Mouse (Mus musculus) MEL (cell line): ENCODE results near the gene Trim21. TPM values are rescaled to one million over a fixed set of nuclear protein-coding genes. Genes with fewer than 3 reads are reported as not detected.
A peak's percentile ranks its signal among the peaks of the same experiment; 100 is the strongest.

Experiments used
- DNase-seq: peaks from one replicate; pipeline ENCODE4 v3.0.0; 2011; ENCODE audit warnings: low read depth, low spot score
- H3K27ac ChIP-seq: 2 replicates; pipeline ENCODE4 v1.5.1; 2012; ENCODE audit warnings: low read depth, mild to moderate bottlenecking, control low read depth, low read length, moderate library complexity; ENCODE audit not compliant: control insufficient read depth
- H3K27me3 ChIP-seq, 2 experiments: fragments of 150-350 bp in 1 of 2; sonication (generic) in 1 of 2; 2 replicates each; pipeline ENCODE4 v1.6.1; 2012; ENCODE audit warnings: low read length in 2 of 2, mild to moderate bottlenecking in 2 of 2, improper control_type of control experiment in 1 of 2, moderate library complexity in 1 of 2; ENCODE audit not compliant: insufficient read depth in 2 of 2, control insufficient read depth in 1 of 2
- H3K36me3 ChIP-seq, 2 experiments: 2 replicates each; pipeline ENCODE4 v1.6.1; 2012 to 2014; ENCODE audit warnings: low read length in 2 of 2, improper control_type of control experiment in 1 of 2, inconsistent platforms in 1 of 2, mild to moderate bottlenecking in 1 of 2; ENCODE audit not compliant: insufficient read depth in 2 of 2, control insufficient read depth in 1 of 2
- H3K4me1 ChIP-seq, 2 experiments: fragments of 150-350 bp in 1 of 2; sonication (generic) in 1 of 2; 2 replicates each; pipeline ENCODE4 v1.6.1; 2012; ENCODE audit warnings: low read length in 2 of 2, improper control_type of control experiment in 1 of 2, mild to moderate bottlenecking in 1 of 2; ENCODE audit not compliant: insufficient read depth in 2 of 2, control insufficient read depth in 1 of 2
- H3K4me3 ChIP-seq, 2 experiments: fragments of 150-350 bp in 1 of 2; sonication (generic) in 1 of 2; 2 replicates each; pipeline ENCODE4 v1.5.1; 2012; ENCODE audit warnings: low read depth in 2 of 2, low read length in 2 of 2, mild to moderate bottlenecking in 2 of 2, moderate library complexity in 2 of 2, control low read depth in 1 of 2, improper control_type of control experiment in 1 of 2; ENCODE audit not compliant: control insufficient read depth in 1 of 2, insufficient read depth in 1 of 2
- H3K79me2 ChIP-seq: 2 replicates; pipeline ENCODE4 v1.6.1; 2012; ENCODE audit warnings: mild to moderate bottlenecking, low read length, moderate library complexity; ENCODE audit not compliant: control insufficient read depth, poor library complexity, insufficient read depth
- H3K9ac ChIP-seq: 2 replicates; pipeline ENCODE4 v1.6.1; 2012; ENCODE audit warnings: low read depth, mild to moderate bottlenecking, control low read depth, low read length, moderate library complexity; ENCODE audit not compliant: control insufficient read depth, poor library complexity, severe bottlenecking
- H3K9me3 ChIP-seq: fragments of 150-350 bp; sonication (generic); replicated peaks from 2 replicates; pipeline ENCODE4 v1.6.1; 2012; ENCODE audit warnings: mild to moderate bottlenecking, low read length, improper control_type of control experiment, moderate library complexity; ENCODE audit not compliant: insufficient read depth
- CHD1 ChIP-seq: IDR thresholded peaks from 2 replicates; pipeline ENCODE4 v1.6.1; 2012; ENCODE audit warnings: low read depth, mild to moderate bottlenecking, inconsistent platforms, low read length, improper control_type of control experiment
- CTCF ChIP-seq, 3 experiments: IDR thresholded peaks in 2 of 3; conservative IDR thresholded peaks in 1 of 3; 2 replicates each; pipeline ENCODE4 v1.5.1; 2011 to 2012; ENCODE audit warnings: low read length in 3 of 3, low read depth in 2 of 3, mild to moderate bottlenecking in 2 of 3, improper control_type of control experiment in 1 of 3, inconsistent platforms in 1 of 3, mixed read lengths in 1 of 3, moderate library complexity in 1 of 3; ENCODE audit not compliant: control insufficient read depth in 1 of 3, insufficient read depth in 1 of 3, poor library complexity in 1 of 3, severe bottlenecking in 1 of 3
- ELF1 ChIP-seq: IDR thresholded peaks from 2 replicates; pipeline ENCODE4 v1.6.1; 2014; ENCODE audit warnings: low read depth, mild to moderate bottlenecking, inconsistent platforms, low read length, improper control_type of control experiment, moderate library complexity
- EP300 ChIP-seq, 2 experiments: IDR thresholded peaks; 2 replicates each; pipeline ENCODE4 v1.6.1; 2011; ENCODE audit warnings: improper control_type of control experiment in 2 of 2, low read length in 2 of 2, low read depth in 1 of 2, mild to moderate bottlenecking in 1 of 2
- ETS1 ChIP-seq: IDR thresholded peaks from 2 replicates; pipeline ENCODE4 v1.6.1; 2012; ENCODE audit warnings: low read depth, mild to moderate bottlenecking, inconsistent platforms, low read length, improper control_type of control experiment, moderate library complexity
- GABPA ChIP-seq: IDR thresholded peaks from 2 replicates; pipeline ENCODE4 v1.6.1; 2012; ENCODE audit warnings: low read depth, mild to moderate bottlenecking, inconsistent platforms, low read length, improper control_type of control experiment, moderate library complexity
- MAFK ChIP-seq: IDR thresholded peaks from 2 replicates; pipeline ENCODE4 v1.6.1; 2011; ENCODE audit warnings: low read depth, mild to moderate bottlenecking, low read length, improper control_type of control experiment, borderline replicate concordance
- MAX ChIP-seq: IDR thresholded peaks from 2 replicates; pipeline ENCODE4 v1.6.1; 2011; ENCODE audit warnings: low read length, improper control_type of control experiment
- MAZ ChIP-seq: IDR thresholded peaks from 2 replicates; pipeline ENCODE4 v1.6.1; 2012; ENCODE audit warnings: low read depth, mild to moderate bottlenecking, inconsistent platforms, low read length, improper control_type of control experiment
- MYC ChIP-seq: IDR thresholded peaks from 2 replicates; pipeline ENCODE4 v1.6.1; 2011; ENCODE audit warnings: low read depth, mild to moderate bottlenecking, low read length, improper control_type of control experiment, moderate library complexity
- NELFE ChIP-seq: IDR thresholded peaks from 2 replicates; pipeline ENCODE4 v1.6.1; 2011; ENCODE audit warnings: low read depth, low read length, improper control_type of control experiment
- NRF1 ChIP-seq: IDR thresholded peaks from 2 replicates; pipeline ENCODE4 v1.6.1; 2014; ENCODE audit warnings: low read depth, mild to moderate bottlenecking, inconsistent platforms, low read length, improper control_type of control experiment, moderate library complexity; ENCODE audit not compliant: poor library complexity, insufficient read depth, severe bottlenecking
- POLR2A ChIP-seq, 2 experiments: IDR thresholded peaks; 2 replicates each; pipeline ENCODE4 v1.6.1; 2011 to 2012; ENCODE audit warnings: low read length in 2 of 2, mild to moderate bottlenecking in 2 of 2, control low read depth in 1 of 2, improper control_type of control experiment in 1 of 2, low read depth in 1 of 2, moderate library complexity in 1 of 2; ENCODE audit not compliant: control insufficient read depth in 1 of 2, insufficient read depth in 1 of 2, poor library complexity in 1 of 2
- POLR2AphosphoS2 ChIP-seq: IDR thresholded peaks from 2 replicates; pipeline ENCODE4 v1.6.1; 2011; ENCODE audit warnings: low read length, improper control_type of control experiment
- POLR2AphosphoS5 ChIP-seq: IDR thresholded peaks from 2 replicates; pipeline ENCODE4 v1.6.1; 2012; ENCODE audit warnings: low read depth, borderline replicate concordance, mild to moderate bottlenecking, inconsistent platforms, low read length, moderate library complexity, mixed read lengths
- RAD21 ChIP-seq: IDR thresholded peaks from 2 replicates; pipeline ENCODE4 v1.6.1; 2011; ENCODE audit warnings: mild to moderate bottlenecking, low read depth, low read length, improper control_type of control experiment
- SMC3 ChIP-seq: IDR thresholded peaks from 2 replicates; pipeline ENCODE4 v1.6.1; 2011; ENCODE audit warnings: low read depth, low read length, improper control_type of control experiment
- TAL1 ChIP-seq: IDR thresholded peaks from 2 replicates; pipeline ENCODE4 v1.6.1; 2012; ENCODE audit warnings: mild to moderate bottlenecking, inconsistent platforms, low read length, moderate library complexity, mixed read lengths
- ZKSCAN1 ChIP-seq: IDR thresholded peaks from 2 replicates; pipeline ENCODE4 v1.6.1; 2012; ENCODE audit warnings: low read depth, mild to moderate bottlenecking, inconsistent platforms, low read length, improper control_type of control experiment, moderate library complexity
- ZMIZ1 ChIP-seq: IDR thresholded peaks from 2 replicates; pipeline ENCODE4 v1.6.1; 2012; ENCODE audit warnings: low read depth, mild to moderate bottlenecking, inconsistent platforms, low read length, improper control_type of control experiment, moderate library complexity
- ZNF384 ChIP-seq: IDR thresholded peaks from 2 replicates; pipeline ENCODE4 v1.6.1; 2012; ENCODE audit warnings: low read depth, mild to moderate bottlenecking, inconsistent platforms, low read length, improper control_type of control experiment
- polyA plus RNA-seq, 2 experiments: library from polyadenylated mRNA; stranded (reverse) in 1 of 2; unstranded in 1 of 2; fragments of >175 nt in 1 of 2; fragments of >200 nt in 1 of 2; gene quantifications; 2 replicates each; pipeline versions ENCODE4 v1.2.1 to v1.2.4; 2012; ENCODE audit warnings: low replicate concordance in 2 of 2, low read depth in 1 of 2; ENCODE audit not compliant: insufficient read length in 2 of 2, insufficient read depth in 1 of 2, missing spikeins in 1 of 2
- total RNA-seq: library from RNA; depleted of rRNA; stranded (reverse); fragments of 300-350 nt; gene quantifications from 2 replicates; pipeline ENCODE4 v1.2.3, GENCODE M21; 2012

The Trim21 gene
- total and polyA plus RNA-seq, 3 experiments, result 2.8 to 3.3 TPM; not detected in 1

GRCm38 (mm10) chr7:102553279-102553678 lies 12.0 kb downstream of the Trim21 start:
- H3K9ac ChIP-seq, result no peak overlapping the region
- no peak for DNase-seq
- H3K36me3 ChIP-seq, result no peaks in the 10 kb centered on the region
- H3K4me3 ChIP-seq, result no peak overlapping the region
- no peak overlapping the region for H3K27ac ChIP-seq
- no peaks in the 10 kb centered on the region; a peak in 2 of 4 replicates for H3K27me3 ChIP-seq
- H3K4me1 ChIP-seq, result no peaks in the 10 kb centered on the region
- TF ChIP-seq CHD1 (no peak), ZMIZ1 (no peak), ETS1 (no peak), TAL1 (no peak), GABPA (no peak), EP300 (IDR thresholded peaks at IDR 0.05; ENCODE audit: low read depth in 1 of 2, low read length in 2 of 2) (no peak), POLR2AphosphoS2 (no peak), MAZ (no peak)
- H3K9me3 ChIP-seq, result no peaks in the 10 kb centered on the region
- H3K79me2 ChIP-seq, result no peaks in the 10 kb centered on the region

GRCm38 (mm10) chr7:102549570-102549969 lies 15.7 kb downstream of the Trim21 start, which contains the start of gene Olfr549:
Gene Olfr549, plus strand, starts transcription at chr7:102549870.
- TF ChIP-seq ZNF384 (no peak), RAD21 (no peak), CTCF (IDR thresholded peaks at IDR 0.05 in 2 of 3, conservative IDR thresholded peaks at IDR 0.05 in 1 of 3; ENCODE audit: control insufficient read depth in 1 of 3, insufficient read depth in 1 of 3, low read depth in 2 of 3, low read length in 3 of 3, poor library complexity in 1 of 3, severe bottlenecking in 1 of 3) (no peak), NRF1 (no peak), POLR2A (IDR thresholded peaks at IDR 0.05; ENCODE audit: control insufficient read depth in 1 of 2, insufficient read depth in 1 of 2, low read depth in 1 of 2, low read length in 2 of 2, poor library complexity in 1 of 2) (no peak), ETS1 (no peak), POLR2AphosphoS5 (no peak), ZKSCAN1 (no peak)
- Histone ChIP-seq H3K79me2 (no peaks in the 10 kb centered on the region), H3K9ac (no peak within 1 kb of the TSS), H3K4me1 (no peaks in the 10 kb centered on the region), H3K27ac (no peak within 1 kb of the TSS), H3K36me3 (no peaks in the 10 kb centered on the region), H3K27me3 (peaks cover 4 to 9% of the 10 kb centered on the region in 2 experiments; a peak in 2 of 4 replicates), H3K9me3 (no peaks in the 10 kb centered on the region), H3K4me3 (no peak within 1 kb of the TSS)
- no peak for DNase-seq

GRCm38 (mm10) chr7:102541251-102541650 lies 24.0 kb downstream of the Trim21 start:
- Histone ChIP-seq H3K4me3 (no peak overlapping the region), H3K36me3 (no peaks in the 10 kb centered on the region), H3K27ac (no peak overlapping the region), H3K9ac (no peak overlapping the region), H3K27me3 (peaks cover 7 to 18% of the 10 kb centered on the region in 2 experiments), H3K4me1 (no peaks in the 10 kb centered on the region), H3K9me3 (no peaks in the 10 kb centered on the region), H3K79me2 (no peaks in the 10 kb centered on the region)
- TF ChIP-seq ZKSCAN1 (no peak), ELF1 (0 out of 2 replicates have a peak, but pooled peaks have one; percentile 28), MAZ (no peak), MAFK (no peak), NELFE (no peak), MAX (no peak), CTCF (IDR thresholded peaks at IDR 0.05 in 2 of 3, conservative IDR thresholded peaks at IDR 0.05 in 1 of 3; ENCODE audit: control insufficient read depth in 1 of 3, insufficient read depth in 1 of 3, low read depth in 2 of 3, low read length in 3 of 3, poor library complexity in 1 of 3, severe bottlenecking in 1 of 3) (peak in 1 of 3 experiments; percentile 39; a peak in 2 of 6 replicates), SMC3 (peak; percentile 21; the same call in 1 of the 2 replicates), MYC (no peak)
- DNase-seq, result peak; percentile 41
